Mouse (Mus musculus) liver, adult 2 months (tissue): ENCODE measurements around the gene Brwd1. TPM values are rescaled to one million over a fixed set of nuclear protein-coding genes. Genes with fewer than 3 reads are reported as not detected.

ENCODE experiments used
- DNase-seq: peaks from one replicate; pipeline ENCODE4 v3.0.0-alpha.2; 2011; ENCODE audit warnings: low read depth, low spot score; ENCODE audit errors: extremely low read depth
- H3K27ac ChIP-seq: fragments of 200-500 bp; replicated peaks from 2 replicates; pipeline ENCODE4 v1.5.1; 2012; ENCODE audit warnings: low read depth, mild to moderate bottlenecking, control low read depth, inconsistent platforms, low read length; ENCODE audit not compliant: insufficient read depth
- H3K27me3 ChIP-seq: fragments of 200-500 bp; 2 replicates; pipeline ENCODE4 v1.6.1; 2012; ENCODE audit warnings: mild to moderate bottlenecking, moderate library complexity, low read length, inconsistent platforms; ENCODE audit not compliant: control insufficient read depth, insufficient read depth
- H3K36me3 ChIP-seq: fragments of 200-500 bp; 2 replicates; pipeline ENCODE4 v1.6.1; 2012; ENCODE audit warnings: low read length, inconsistent platforms; ENCODE audit not compliant: control insufficient read depth, insufficient read depth
- H3K4me1 ChIP-seq: fragments of 200-500 bp; 2 replicates; pipeline ENCODE4 v1.6.1; 2011; ENCODE audit warnings: low read length; ENCODE audit not compliant: control insufficient read depth, insufficient read depth
- H3K4me3 ChIP-seq: fragments of 200-500 bp; 2 replicates; pipeline ENCODE4 v1.5.1; 2011; ENCODE audit warnings: low read depth, mild to moderate bottlenecking, control low read depth, low read length, moderate library complexity; ENCODE audit not compliant: insufficient read depth
- H3K79me2 ChIP-seq: fragments of 200-500 bp; 2 replicates; pipeline ENCODE4 v1.6.1; 2012; ENCODE audit warnings: inconsistent platforms, mild to moderate bottlenecking, low read length, moderate library complexity; ENCODE audit not compliant: control insufficient read depth, insufficient read depth
- H3K9ac ChIP-seq: fragments of 200-500 bp; 2 replicates; pipeline ENCODE4 v1.6.1; 2012; ENCODE audit warnings: low read depth, mild to moderate bottlenecking, control low read depth, inconsistent platforms, low read length
- CTCF ChIP-seq: fragments of 200-500 bp; IDR thresholded peaks from 2 replicates; pipeline ENCODE4 v1.5.1; 2011; ENCODE audit warnings: low read depth, low read length, control low read depth
- POLR2A ChIP-seq: fragments of 200-500 bp; IDR thresholded peaks from 2 replicates; pipeline ENCODE4 v1.6.1; 2011; ENCODE audit warnings: low read length, control low read depth; ENCODE audit not compliant: insufficient read depth; ENCODE audit errors: extremely low read depth
- WGBS: fragments of 180-500 bp; shearing (Covaris S2); methylation state at CpG from one replicate; pipeline ENCODE4 v1.1.7; 2018; 5-methylcytosine and 5-hydroxymethylcytosine counted together
- polyA plus RNA-seq: library from polyadenylated mRNA; depleted of rRNA; stranded (reverse); fragments of >200 nt; gene quantifications from 2 replicates; pipeline ENCODE4 v1.2.3, GENCODE M21; 2012
- total RNA-seq: library from RNA; depleted of rRNA; stranded (reverse); fragments of >200 nt; gene quantifications from 2 replicates; pipeline ENCODE4 v1.2.3, GENCODE M21; 2014

Brwd1 gene
- total and polyA plus RNA-seq, 2 experiments, result 12.3 to 59.8 TPM

DNA sequence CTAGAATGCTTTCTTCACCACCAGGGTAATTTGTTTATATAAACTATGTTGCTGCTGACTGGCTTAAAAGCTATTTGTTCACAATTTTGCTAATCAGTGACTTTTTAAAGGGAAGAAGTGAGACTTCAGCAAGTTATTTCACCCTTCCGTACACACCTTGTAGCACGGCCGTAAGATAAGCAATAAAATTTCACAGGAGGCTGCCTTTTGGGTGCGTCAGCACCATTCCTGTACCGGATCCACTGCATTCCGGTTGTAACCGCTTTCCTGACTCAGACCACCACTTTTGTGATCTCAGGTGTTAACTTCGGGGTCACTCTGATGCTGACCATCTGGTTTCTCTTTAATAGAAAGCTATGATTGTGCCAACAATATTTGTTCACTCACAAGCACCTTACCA is 124.2 kb downstream of the Brwd1 start:
- Histone ChIP-seq H3K27ac (no peak overlapping the region), H3K79me2 (no peaks in the 10 kb centered on the region), H3K4me1 (no peaks in the 10 kb centered on the region), H3K27me3 (no peaks in the 10 kb centered on the region), H3K36me3 (no peaks in the 10 kb centered on the region), H3K9ac (no peak overlapping the region), H3K4me3 (no peak overlapping the region)
- 88% methylated on average over 8 of the region's 8 CpGs for WGBS
- no peak for DNase-seq
- TF ChIP-seq POLR2A, result no peak
- no peak for TF ChIP-seq CTCF

DNA sequence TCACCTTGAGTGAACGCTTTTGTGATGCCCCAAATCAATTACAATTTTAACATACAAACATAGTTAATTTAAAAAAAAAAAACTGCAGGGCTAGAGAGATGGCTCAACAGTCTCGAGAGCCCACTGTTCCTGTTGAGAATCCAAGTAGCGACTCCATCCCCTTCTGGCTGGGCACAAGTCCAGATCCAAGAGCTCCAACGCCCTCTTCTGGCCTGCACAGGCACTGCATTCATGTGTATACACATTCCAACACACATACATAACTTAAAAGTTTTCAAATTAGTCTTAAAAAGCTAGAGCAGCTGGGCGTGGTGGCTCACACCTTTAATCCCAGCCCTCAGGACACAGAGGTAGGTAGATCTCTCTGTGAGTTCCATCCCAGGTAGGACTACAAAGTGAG is 125.7 kb downstream of the Brwd1 start:
- H3K27me3 ChIP-seq, result no peaks in the 10 kb centered on the region
- no peak overlapping the region for H3K4me3 ChIP-seq
- H3K9ac ChIP-seq, result no peak overlapping the region
- H3K27ac ChIP-seq, result no peak overlapping the region
- no peak for DNase-seq
- H3K36me3 ChIP-seq, result no peaks in the 10 kb centered on the region
- TF ChIP-seq CTCF (peak; percentile 38; the same call in 1 of the 2 replicates), POLR2A (no peak)
- H3K4me1 ChIP-seq, result no peaks in the 10 kb centered on the region
- WGBS, result 71% methylated on average over 5 of the region's 5 CpGs
- no peaks in the 10 kb centered on the region for H3K79me2 ChIP-seq

DNA sequence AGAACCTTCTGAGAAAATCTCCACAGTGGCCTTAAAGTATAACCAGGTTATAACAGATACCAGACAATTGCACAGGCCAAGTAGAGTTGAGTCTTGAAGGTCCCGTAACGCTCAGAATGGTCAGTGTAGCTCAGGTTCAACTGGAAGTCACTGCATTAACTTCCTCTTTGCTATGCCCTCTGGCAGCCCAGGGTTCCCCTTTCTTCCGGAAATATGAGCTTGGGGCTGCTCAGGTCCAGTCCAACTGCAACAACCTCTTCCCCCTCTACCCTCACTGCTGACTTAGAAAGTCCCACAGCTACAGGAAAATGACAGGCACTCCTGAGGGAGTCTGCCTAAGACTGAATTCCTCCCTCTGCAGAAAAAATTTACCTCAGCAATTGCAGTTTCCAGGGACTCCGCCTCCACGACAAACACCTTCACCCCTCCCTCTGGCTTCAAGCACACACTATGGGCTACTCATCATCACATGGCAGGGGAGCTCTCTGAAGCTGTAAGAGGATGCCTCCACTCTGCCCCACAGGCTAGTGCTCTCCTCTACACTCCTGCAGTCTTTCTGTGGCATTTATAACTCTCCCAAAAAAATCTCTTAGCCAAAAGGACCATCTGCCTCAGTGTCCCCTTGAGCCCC is 126.5 kb downstream of the Brwd1 start:
- H3K4me1 ChIP-seq, result no peaks in the 10 kb centered on the region
- no peak overlapping the region for H3K27ac ChIP-seq
- TF ChIP-seq CTCF, result no peak
- TF ChIP-seq POLR2A, result no peak
- no peaks in the 10 kb centered on the region for H3K27me3 ChIP-seq
- DNase-seq, result peak; percentile 13
- 83% methylated on average over 5 of the region's 5 CpGs for WGBS
- no peaks in the 10 kb centered on the region for H3K36me3 ChIP-seq
- H3K4me3 ChIP-seq, result no peak overlapping the region
- no peak overlapping the region for H3K9ac ChIP-seq
- H3K79me2 ChIP-seq, result no peaks in the 10 kb centered on the region

DNA sequence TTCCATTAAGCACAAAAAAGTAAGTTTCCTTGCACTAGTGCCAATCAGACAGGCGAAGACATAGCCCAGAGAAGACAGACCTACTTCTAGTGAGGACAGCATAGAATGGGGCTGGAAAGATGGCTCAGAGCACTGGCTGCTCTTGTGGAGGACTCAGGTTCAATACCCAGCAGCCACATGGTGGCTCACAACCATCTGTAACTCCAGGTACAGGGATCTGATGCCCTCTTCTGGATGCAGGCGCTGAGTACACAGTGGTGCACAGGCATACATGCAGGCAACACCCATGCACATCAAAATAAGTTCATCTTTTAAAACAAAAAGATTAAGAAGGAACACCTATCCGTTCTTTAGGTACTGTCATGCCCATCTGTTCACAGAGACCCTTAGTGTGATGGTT is 128.0 kb downstream of the Brwd1 start:
- no peaks in the 10 kb centered on the region for H3K79me2 ChIP-seq

DNA sequence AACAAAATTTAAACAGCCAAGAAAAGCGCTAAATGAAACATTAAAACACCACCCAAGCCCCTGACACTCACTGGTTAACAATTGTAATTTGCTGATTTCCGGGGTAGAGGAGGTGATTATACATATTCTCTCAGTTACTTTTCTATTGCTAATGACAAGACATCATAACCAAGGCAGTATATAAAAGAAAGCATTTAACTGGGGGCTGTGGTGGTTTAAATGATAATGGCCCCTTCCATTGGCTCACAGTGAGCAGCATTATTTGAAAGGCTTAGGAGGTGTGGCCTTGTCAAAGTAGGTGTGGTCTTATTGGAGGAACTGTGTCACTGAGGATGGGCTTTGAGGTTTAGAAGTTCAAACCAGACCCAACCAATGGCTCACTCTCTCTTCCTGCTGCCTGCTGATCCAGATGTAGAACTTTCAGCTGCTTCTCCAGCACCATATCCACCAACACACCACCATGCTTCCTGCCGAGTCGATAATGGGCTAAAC is 129.1 kb downstream of the Brwd1 start:
- DNase-seq, result no peak
- no peak overlapping the region for H3K27ac ChIP-seq
- no peaks in the 10 kb centered on the region for H3K79me2 ChIP-seq
- H3K27me3 ChIP-seq, result no peaks in the 10 kb centered on the region
- H3K4me3 ChIP-seq, result no peak overlapping the region
- no peak overlapping the region for H3K9ac ChIP-seq
- H3K36me3 ChIP-seq, result no peaks in the 10 kb centered on the region
- TF ChIP-seq CTCF, result no peak
- no peaks in the 10 kb centered on the region for H3K4me1 ChIP-seq
- 95% methylated on average over 4 of the region's 4 CpGs for WGBS

More for the DNA sequence above, 128.0 kb downstream of the Brwd1 start:
- no peak overlapping the region for H3K4me3 ChIP-seq
- no peaks in the 10 kb centered on the region for H3K36me3 ChIP-seq
- WGBS, result 88% methylated on average over 3 of the region's 3 CpGs
- no peak for DNase-seq
- H3K27ac ChIP-seq, result no peak overlapping the region
- H3K27me3 ChIP-seq, result no peaks in the 10 kb centered on the region
- TF ChIP-seq POLR2A (no peak), CTCF (no peak)
- H3K4me1 ChIP-seq, result no peaks in the 10 kb centered on the region
- no peak overlapping the region for H3K9ac ChIP-seq

DNA sequence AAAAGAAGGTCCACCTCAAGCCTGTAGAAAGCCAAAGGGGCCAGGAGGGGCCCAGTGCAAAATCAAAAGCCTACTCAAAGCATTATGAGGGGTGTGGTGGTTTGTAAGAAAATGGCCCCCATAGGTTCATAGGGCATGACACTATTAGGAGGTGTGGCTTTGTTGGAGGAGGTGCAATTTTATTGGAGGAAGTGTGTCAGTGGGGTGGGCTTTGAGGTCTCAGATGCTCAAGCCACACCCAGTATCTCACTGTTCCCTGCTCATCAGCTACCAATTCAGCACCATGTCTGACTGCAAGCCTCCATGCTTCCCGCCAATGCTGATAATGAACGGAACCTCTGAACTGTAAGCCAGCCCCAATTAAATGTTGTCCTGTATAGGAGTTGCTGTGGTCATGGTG is 130.9 kb downstream of the Brwd1 start:
- H3K27ac ChIP-seq, result no peak overlapping the region
- no peak for DNase-seq
- H3K9ac ChIP-seq, result no peak overlapping the region
- WGBS, result 99% methylated on average over 2 of the region's 2 CpGs
- H3K27me3 ChIP-seq, result no peaks in the 10 kb centered on the region
- H3K4me3 ChIP-seq, result no peak overlapping the region
- TF ChIP-seq CTCF (no peak), POLR2A (no peak)
- no peaks in the 10 kb centered on the region for H3K4me1 ChIP-seq
- no peaks in the 10 kb centered on the region for H3K79me2 ChIP-seq
- no peaks in the 10 kb centered on the region for H3K36me3 ChIP-seq
